Mouse (Mus musculus) left cerebral cortex, postnatal 4 days (tissue): Measurements from ENCODE around the gene Lmo4. TPM values are rescaled to one million over a fixed set of nuclear protein-coding genes. Genes with fewer than 3 reads are reported as not detected.

Experiments used
- DNase-seq: peaks from one replicate; pipeline ENCODE4 v3.0.0-alpha.2; 2022
- intact Hi-C: fragments of 180-260 bp; cut with DNase I; formaldehyde crosslinking; loops from one replicate; pipeline ENCODE4 v1.15.1; 2025
- total RNA-seq, 2 experiments: library from RNA; stranded (reverse); gene quantifications; 2 replicates each; pipeline ENCODE4 v1.2.3; 2021

Gene Lmo4
- total RNA-seq, 2 experiments from 2014 or later, result 268 to 293 TPM

GRCm38 (mm10) chr3:144162156-144162555 is 42.9 kb downstream of the Lmo4 start:
- DNase-seq, result no peak
- intact Hi-C loops, result no loop called here

GRCm38 (mm10) chr3:144161261-144161660 is 43.8 kb downstream of the Lmo4 start:
- DNase-seq, result no peak
- intact Hi-C loops, result no loop called here

GRCm38 (mm10) chr3:144155746-144156145 is 49.3 kb downstream of the Lmo4 start:
- no peak for DNase-seq
- intact Hi-C loops, result no loop called here

- no peak for DNase-seq
- intact Hi-C loops, result no loop called here
Measured at GRCm38 (mm10) chr3:144153395-144153794, 51.6 kb downstream of the Lmo4 start.

- DNase-seq, result no peak
- intact Hi-C loops, result no loop called here
Measured at GRCm38 (mm10) chr3:144151001-144151400, 54.0 kb downstream of the Lmo4 start.

- DNase-seq, result no peak
- intact Hi-C loops, result no loop called here
Measured at GRCm38 (mm10) chr3:144148234-144148633, 56.8 kb downstream of the Lmo4 start.

GRCm38 (mm10) chr3:144147244-144147643 is 57.8 kb downstream of the Lmo4 start:
- intact Hi-C loops, result no loop called here
- no peak for DNase-seq

GRCm38 (mm10) chr3:144144066-144144465 is 61.0 kb downstream of the Lmo4 start:
- intact Hi-C loops, result no loop called here
- no peak for DNase-seq

- intact Hi-C loops, result no loop called here
- DNase-seq, result no peak
Measured at GRCm38 (mm10) chr3:144142939-144143338, 62.1 kb downstream of the Lmo4 start.

- intact Hi-C loops, result no loop called here
- no peak for DNase-seq
Measured at GRCm38 (mm10) chr3:144141786-144142185, 63.2 kb downstream of the Lmo4 start.

- intact Hi-C loops, result no loop called here
- no peak for DNase-seq
Measured at GRCm38 (mm10) chr3:144140816-144141215, 64.2 kb downstream of the Lmo4 start.

- intact Hi-C loops, result no loop called here
- DNase-seq, result no peak
Measured at GRCm38 (mm10) chr3:144138659-144139058, 66.4 kb downstream of the Lmo4 start.
